16 mouse cellular contexts compared by ENCODE assay signal in the genomic region with DNA sequence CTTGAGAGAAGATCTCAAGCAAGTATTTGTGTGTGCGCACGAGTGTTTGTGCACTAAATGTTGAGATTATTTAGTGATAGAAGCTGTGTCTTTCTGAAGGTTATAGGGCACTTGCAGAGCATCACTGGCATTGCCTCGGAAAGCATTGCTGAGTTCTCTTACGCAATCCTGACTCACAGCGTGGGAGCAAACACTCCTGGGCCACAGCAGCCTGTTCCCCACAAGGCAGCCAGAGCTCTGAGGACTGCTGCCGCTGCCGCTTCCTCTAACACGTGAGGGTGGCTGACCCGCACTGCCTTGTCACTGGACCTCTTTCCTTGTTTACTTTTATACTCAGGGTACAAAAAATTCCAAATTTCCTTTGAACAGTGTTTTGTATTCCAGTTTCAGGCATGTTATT. TPM values are rescaled to one million over a fixed set of nuclear protein-coding genes. Genes with fewer than 3 reads are reported as not detected.
DNase-seq lines count a peak whose midpoint lies in the region; ATAC-seq lines count a peak whose summit lies in the region.
"Had no signal": no experiment of that assay in that cellular context is flagged by ENCODE, and none has a peak within 500 bp of the region (broad histone marks: within the 10 kb centered on the region; RNA-seq: fewer than 3 reads in every experiment).

No protein-coding gene starts in this region.

- whole genome bisulfite sequencing in heart, embryonic 12.5 days, result 85% methylated on average over 9 of the region's 9 CpGs
- 78% methylated on average over 9 of the region's 9 CpGs for WGBS in hindbrain, embryonic 16.5 days

- no peaks in the 10 kb centered on the region for H3K27me3 ChIP-seq in heart, embryonic 12.5 days (replicated peaks)
- no peaks in the 10 kb centered on the region for H3K27me3 ChIP-seq in hindbrain, embryonic 16.5 days (replicated peaks; ENCODE audit: control insufficient read depth, insufficient read depth, low read length)
- H3K27me3 ChIP-seq: heart, embryonic 13.5 days; limb, embryonic 13.5 days; midbrain, embryonic 13.5 days; neural tube, embryonic 15.5 days had no signal

- H3K9me3 ChIP-seq in heart, embryonic 12.5 days (replicated peaks), result no peaks in the 10 kb centered on the region
- H3K9me3 ChIP-seq in hindbrain, embryonic 16.5 days (ENCODE audit: control insufficient read depth, low read length), result no peaks in the 10 kb centered on the region
- H3K9me3 ChIP-seq: heart, embryonic 13.5 days; limb, embryonic 13.5 days; midbrain, embryonic 13.5 days; neural tube, embryonic 15.5 days had no signal

- no peak overlapping the region for H3K27ac ChIP-seq in heart, embryonic 12.5 days (ENCODE audit: poor library complexity, severe bottlenecking)
- H3K27ac ChIP-seq in hindbrain, embryonic 16.5 days (ENCODE audit: low read depth, low read length), result no peak overlapping the region
- H3K27ac ChIP-seq: heart, embryonic 13.5 days; limb, embryonic 13.5 days; midbrain, embryonic 13.5 days; neural tube, embryonic 15.5 days had no signal

- no peak overlapping the region for H3K9ac ChIP-seq in heart, embryonic 12.5 days
- H3K9ac ChIP-seq in hindbrain, embryonic 16.5 days (ENCODE audit: low read depth, low read length), result no peak overlapping the region
- H3K9ac ChIP-seq: heart, embryonic 13.5 days; limb, embryonic 13.5 days; midbrain, embryonic 13.5 days; neural tube, embryonic 15.5 days had no signal

- no peak for ATAC-seq in heart, embryonic 12.5 days (ENCODE audit: insufficient number of reproducible peaks, low FRiP score)
- no peak for ATAC-seq in hindbrain, embryonic 16.5 days
- ATAC-seq in inflammation-experienced regulatory T-cells, adult 6 months, result no peak
- ATAC-seq: CD4-positive, CD25-positive, alpha-beta regulatory T cell, adult 4 months; forebrain, embryonic 14.5 days; midbrain, embryonic 13.5 days had no signal

- H3K4me1 ChIP-seq in heart, embryonic 12.5 days (replicated peaks), result no peaks in the 10 kb centered on the region
- H3K4me1 ChIP-seq in hindbrain, embryonic 16.5 days (ENCODE audit: control insufficient read depth, insufficient read depth, low read depth, low read length), result no peaks in the 10 kb centered on the region
- H3K4me1 ChIP-seq: heart, embryonic 13.5 days; limb, embryonic 13.5 days; midbrain, embryonic 13.5 days; neural tube, embryonic 15.5 days had no signal

- peaks cover 60% of the 10 kb centered on the region for H3K36me3 ChIP-seq in heart, embryonic 12.5 days
- H3K36me3 ChIP-seq in hindbrain, embryonic 16.5 days (ENCODE audit: control insufficient read depth, insufficient read depth, low read length), result peaks cover 15% of the 10 kb centered on the region

- DNase-seq in heart, adult 8-10 months (ENCODE audit: low spot score), result peak; percentile 36
- peak; percentile 85 for DNase-seq in 416B (ENCODE audit: low read depth)
- DNase-seq in adrenal gland, postnatal 36 days, result peak; percentile 74 to 80
- DNase-seq in lung, postnatal 25 days (ENCODE audit: low spot score), result peak; percentile 71
- DNase-seq in cerebellum, adult 18-20 months, result no peak
- DNase-seq: cerebellum, adult 11 months; thymus, adult 18-20 months had no signal

- H3K4me3 ChIP-seq in heart, embryonic 12.5 days, result no peak overlapping the region
- no peak overlapping the region for H3K4me3 ChIP-seq in hindbrain, embryonic 16.5 days (ENCODE audit: low read length)
- H3K4me3 ChIP-seq: heart, embryonic 13.5 days; limb, embryonic 13.5 days; midbrain, embryonic 13.5 days; neural tube, embryonic 15.5 days had no signal

- no peak overlapping the region for H3K4me2 ChIP-seq in heart, embryonic 12.5 days
- no peak overlapping the region for H3K4me2 ChIP-seq in hindbrain, embryonic 16.5 days (ENCODE audit: low read length)
- H3K4me2 ChIP-seq: heart, embryonic 13.5 days; limb, embryonic 13.5 days; midbrain, embryonic 13.5 days; neural tube, embryonic 15.5 days had no signal

RNA-seq across cellular contexts. Expression of gene Coa3, which starts 8.4 kb away (rescaled TPM):
- total RNA-seq in heart, adult 8-10 months (2022), result 100 to 1,000 TPM in 2 of 4 experiments, 10 to 100 TPM in 2; 93.0 to 105 (median 98.0) TPM
- polyA plus RNA-seq in heart, embryonic 12.5 days (2016; fragmentation: Nextera tagmentation; extraction: Ambion mirVana), result 165 and 171 TPM in 2 replicates
- 10 to 100 TPM; 69.2 to 75.4 TPM for total RNA-seq in adrenal gland, postnatal 36 days (2021)
- polyA plus RNA-seq in hindbrain, embryonic 16.5 days (2015; fragmentation: Nextera tagmentation; extraction: Ambion mirVana), result 226 and 232 TPM in 2 replicates
- polyA plus RNA-seq in inflammation-experienced regulatory T-cells, adult 6 months (2017; shearing (Covaris generic)), result 100 to 1,000 TPM; 129 to 132 (median 131) TPM

RNA-seq across cellular contexts. Expression of gene Cntd1, which starts 8.5 kb away (rescaled TPM):
- under 1 TPM in 3 of 4 experiments, not detected in 1; 0.14 to 0.29 (median 0.22) TPM for total RNA-seq in heart, adult 8-10 months (2022)
- polyA plus RNA-seq in heart, embryonic 12.5 days (2016; fragmentation: Nextera tagmentation; extraction: Ambion mirVana), result 0.81 and 1.5 TPM in 2 replicates
- total RNA-seq in adrenal gland, postnatal 36 days (2021), result under 1 TPM; 0.23 to 0.26 TPM
- polyA plus RNA-seq in hindbrain, embryonic 16.5 days (2015; fragmentation: Nextera tagmentation; extraction: Ambion mirVana), result 0.83 and 1.0 TPM in 2 replicates
- 1 to 10 TPM in 1 of 3 experiments, under 1 TPM in 2; 0.63 to 1.2 (median 0.71) TPM for polyA plus RNA-seq in inflammation-experienced regulatory T-cells, adult 6 months (2017; shearing (Covaris generic))

RNA-seq across cellular contexts. Expression of gene Becn1, which starts 14.8 kb away (rescaled TPM):
- total RNA-seq in heart, adult 8-10 months (2022), result 100 to 1,000 TPM in 2 of 4 experiments, 10 to 100 TPM in 2; 78.6 to 116 (median 100) TPM
- 141 TPM in 2 replicates for polyA plus RNA-seq in heart, embryonic 12.5 days (2016; fragmentation: Nextera tagmentation; extraction: Ambion mirVana)
- total RNA-seq in adrenal gland, postnatal 36 days (2021), result 100 to 1,000 TPM; 150 to 159 TPM
- polyA plus RNA-seq in hindbrain, embryonic 16.5 days (2015; fragmentation: Nextera tagmentation; extraction: Ambion mirVana), result 175 and 182 TPM in 2 replicates
- polyA plus RNA-seq in inflammation-experienced regulatory T-cells, adult 6 months (2017; shearing (Covaris generic)), result 10 to 100 TPM; 62.1 to 87.3 (median 74.1) TPM

RNA-seq across cellular contexts. Expression of gene Wnk4, which starts 26.9 kb away (rescaled TPM):
- 10 to 100 TPM in 3 of 4 experiments, 1 to 10 TPM in 1; 7.6 to 16.6 (median 14.2) TPM for total RNA-seq in heart, adult 8-10 months (2022)
- polyA plus RNA-seq in heart, embryonic 12.5 days (2016; fragmentation: Nextera tagmentation; extraction: Ambion mirVana), result 14.0 TPM in 2 replicates
- total RNA-seq in adrenal gland, postnatal 36 days (2021), result 1 to 10 TPM; 1.5 to 2.5 TPM
- polyA plus RNA-seq in hindbrain, embryonic 16.5 days (2015; fragmentation: Nextera tagmentation; extraction: Ambion mirVana), result 7.2 and 7.3 TPM in 2 replicates
- polyA plus RNA-seq in inflammation-experienced regulatory T-cells, adult 6 months (2017; shearing (Covaris generic)), result 1 to 10 TPM in 1 of 3 experiments, under 1 TPM in 1, not detected in 1; 0.75 to 2.9 TPM

RNA-seq across cellular contexts. Expression of gene Psme3, which starts 28.7 kb away (rescaled TPM):
- 10 to 100 TPM; 66.4 to 85.0 (median 73.6) TPM for total RNA-seq in heart, adult 8-10 months (2022)
- 131 and 136 TPM in 2 replicates for polyA plus RNA-seq in heart, embryonic 12.5 days (2016; fragmentation: Nextera tagmentation; extraction: Ambion mirVana)
- total RNA-seq in adrenal gland, postnatal 36 days (2021), result 100 to 1,000 TPM; 122 to 145 TPM
- 106 and 117 TPM in 2 replicates for polyA plus RNA-seq in hindbrain, embryonic 16.5 days (2015; fragmentation: Nextera tagmentation; extraction: Ambion mirVana)
- 10 to 100 TPM; 25.8 to 37.6 (median 36.8) TPM for polyA plus RNA-seq in inflammation-experienced regulatory T-cells, adult 6 months (2017; shearing (Covaris generic))

Comparison
In these comparisons a context has a peak if more than half of its experiments do, and no peak if none do; other contexts are left out.
1. DNase-seq: peak in heart, adult 8-10 months (single experiment), 416B (single experiment), adrenal gland, postnatal 36 days (2 of 2) and lung, postnatal 25 days (single experiment); none in cerebellum, adult 18-20 months (0 of 2).